Mouse (Mus musculus): ENCODE measurements around the gene Cryge.

The Cryge gene

GRCm38 (mm10) chr1:65012726-65013125, 38.2 kb downstream of the Cryge start:
- DNase-seq (ENCODE audit: low read depth, low spot score) = no peak

GRCm38 (mm10) chr1:65010153-65010552, 40.8 kb downstream of the Cryge start:
- DNase-seq (ENCODE audit: low read depth, low spot score) = peak; percentile 85

GRCm38 (mm10) chr1:65005575-65005974, 45.4 kb downstream of the Cryge start:
- no peak for DNase-seq (ENCODE audit: low read depth, low spot score)

- DNase-seq (ENCODE audit: low read depth, low spot score) = no peak
These were observed 46.4 kb downstream of the Cryge start for GRCm38 (mm10) chr1:65004526-65004925.
